In the genomic region with DNA sequence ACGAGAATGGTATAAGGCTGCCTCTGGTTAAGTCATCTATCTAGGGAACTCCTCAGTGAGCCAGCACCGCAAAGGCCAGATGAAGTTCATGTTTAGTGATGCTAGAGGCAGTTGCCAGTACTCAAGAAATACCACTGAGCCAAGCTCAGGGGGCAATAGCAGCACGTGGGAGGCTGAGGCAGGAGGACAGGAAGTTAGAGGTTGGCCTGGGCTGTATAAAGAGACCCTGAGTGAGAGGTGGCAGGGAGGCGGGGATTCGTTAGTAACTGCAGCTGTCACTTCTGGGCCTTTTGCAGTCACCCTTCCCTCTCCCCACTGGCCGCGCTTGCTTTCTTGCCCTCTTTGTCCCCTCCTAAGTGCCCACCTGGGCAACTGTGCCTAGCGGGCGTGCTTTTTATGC, we compare ENCODE assay signal across 8 mouse cellular contexts. TPM values are rescaled to one million over a fixed set of nuclear protein-coding genes. Genes with fewer than 3 reads are reported as not detected.
DNase-seq lines count a peak whose midpoint lies in the region; ATAC-seq lines count a peak whose summit lies in the region.

No protein-coding gene starts in this region.

- ATAC-seq in embryonic facial prominence, embryonic 15.5 days (ENCODE audit: insufficient number of reproducible peaks, low FRiP score, low TSS enrichment, low read depth): no peak
- ATAC-seq in limb, embryonic 15.5 days (ENCODE audit: insufficient number of reproducible peaks, low FRiP score, low TSS enrichment, low read depth): no peak
- ATAC-seq in stomach, embryonic 16.5 days (ENCODE audit: insufficient read depth, low FRiP score): no peak

- peaks cover 7% of the 10 kb centered on the region; the same call in 1 of the 2 replicates for H3K27me3 ChIP-seq in embryonic facial prominence, embryonic 15.5 days
- H3K27me3 ChIP-seq in limb, embryonic 15.5 days: peaks cover 8% of the 10 kb centered on the region
- H3K27me3 ChIP-seq in stomach, embryonic 16.5 days (ENCODE audit: control insufficient read depth, insufficient read depth, low read length): no peaks in the 10 kb centered on the region

- H3K27ac ChIP-seq in embryonic facial prominence, embryonic 15.5 days (replicated peaks): no peak overlapping the region
- H3K27ac ChIP-seq in limb, embryonic 15.5 days: no peak overlapping the region
- no peak overlapping the region for H3K27ac ChIP-seq in stomach, embryonic 16.5 days (ENCODE audit: low read length)

- H3K9ac ChIP-seq in embryonic facial prominence, embryonic 15.5 days: peak overlapping the region; percentile 23; the same call in 1 of the 2 replicates
- H3K9ac ChIP-seq in limb, embryonic 15.5 days: no peak overlapping the region
- peak overlapping the region; percentile 59 for H3K9ac ChIP-seq in stomach, embryonic 16.5 days (ENCODE audit: low read length)

- H3K4me1 ChIP-seq in embryonic facial prominence, embryonic 15.5 days: peaks cover 40% of the 10 kb centered on the region
- peaks cover 37% of the 10 kb centered on the region for H3K4me1 ChIP-seq in limb, embryonic 15.5 days
- peaks cover 43% of the 10 kb centered on the region for H3K4me1 ChIP-seq in stomach, embryonic 16.5 days (ENCODE audit: control insufficient read depth, insufficient read depth, low read length)

- peaks cover 22% of the 10 kb centered on the region for H3K36me3 ChIP-seq in embryonic facial prominence, embryonic 15.5 days
- H3K36me3 ChIP-seq in limb, embryonic 15.5 days: peaks cover 19% of the 10 kb centered on the region
- H3K36me3 ChIP-seq in stomach, embryonic 16.5 days (ENCODE audit: control insufficient read depth, insufficient read depth, low read length): peaks cover 3% of the 10 kb centered on the region; the same call in 1 of the 2 replicates

- DNase-seq in retina, embryonic 14.5 days (ENCODE audit: low spot score): peak; percentile 23
- no peak for DNase-seq in retina, postnatal 1 day
- DNase-seq in spleen, adult 18-20 months: no peak
- no peak for DNase-seq in adrenal gland, postnatal 4 days (ENCODE audit: low spot score in 2 of 2)
- DNase-seq in cerebellum, adult 8-10 months: no peak

- peak overlapping the region; percentile 43 for H3K4me3 ChIP-seq in embryonic facial prominence, embryonic 15.5 days (replicated peaks)
- H3K4me3 ChIP-seq in limb, embryonic 15.5 days: peak overlapping the region; percentile 40
- H3K4me3 ChIP-seq in stomach, embryonic 16.5 days (replicated peaks; ENCODE audit: low read length): peak overlapping the region; percentile 44

- no peaks in the 10 kb centered on the region for H3K9me3 ChIP-seq in embryonic facial prominence, embryonic 15.5 days (replicated peaks)
- H3K9me3 ChIP-seq in limb, embryonic 15.5 days: no peaks in the 10 kb centered on the region
- no peaks in the 10 kb centered on the region for H3K9me3 ChIP-seq in stomach, embryonic 16.5 days (replicated peaks; ENCODE audit: control insufficient read depth, low read length)

- H3K4me2 ChIP-seq in embryonic facial prominence, embryonic 15.5 days (replicated peaks): peak overlapping the region; percentile 91
- peak overlapping the region; percentile 90 for H3K4me2 ChIP-seq in limb, embryonic 15.5 days
- peak overlapping the region; percentile 94 for H3K4me2 ChIP-seq in stomach, embryonic 16.5 days (ENCODE audit: low read depth, low read length)

- WGBS in embryonic facial prominence, embryonic 15.5 days: 19% methylated on average over 8 of the region's 9 CpGs
- 13% methylated on average over 9 of the region's 9 CpGs for WGBS in limb, embryonic 15.5 days
- 19% methylated on average over 9 of the region's 9 CpGs for WGBS in stomach, embryonic 16.5 days

RNA-seq across cellular contexts. Expression of a gene that starts 1.0 kb away (rescaled TPM):
- polyA plus RNA-seq in embryonic facial prominence, embryonic 15.5 days (2015; fragmentation: Nextera tagmentation; extraction: Ambion mirVana): 27.5 and 28.3 TPM in 2 replicates
- 21.9 and 37.9 TPM in 2 replicates for polyA plus RNA-seq in limb, embryonic 15.5 days (2015; fragmentation: Nextera tagmentation; extraction: Ambion mirVana)
- 43.9 and 49.5 TPM in 2 replicates for polyA plus RNA-seq in stomach, embryonic 16.5 days (2015; fragmentation: Nextera tagmentation; extraction: Ambion mirVana)
- 10 to 100 TPM; 28.4 to 31.7 TPM for total RNA-seq in adrenal gland, postnatal 4 days (2021)

RNA-seq across cellular contexts. Expression of a gene that starts 19.4 kb away (rescaled TPM):
- polyA plus RNA-seq in embryonic facial prominence, embryonic 15.5 days (2015; fragmentation: Nextera tagmentation; extraction: Ambion mirVana): 124 and 129 TPM in 2 replicates
- polyA plus RNA-seq in limb, embryonic 15.5 days (2015; fragmentation: Nextera tagmentation; extraction: Ambion mirVana): 112 and 115 TPM in 2 replicates
- polyA plus RNA-seq in stomach, embryonic 16.5 days (2015; fragmentation: Nextera tagmentation; extraction: Ambion mirVana): 102 TPM in 2 replicates
- total RNA-seq in adrenal gland, postnatal 4 days (2021): 10 to 100 TPM; 68.5 to 76.5 TPM

RNA-seq across cellular contexts. Expression of a gene that starts 41.8 kb away (rescaled TPM):
- 4.3 and 6.5 TPM in 2 replicates for polyA plus RNA-seq in embryonic facial prominence, embryonic 15.5 days (2015; fragmentation: Nextera tagmentation; extraction: Ambion mirVana)
- polyA plus RNA-seq in limb, embryonic 15.5 days (2015; fragmentation: Nextera tagmentation; extraction: Ambion mirVana): 3.4 and 3.8 TPM in 2 replicates
- 0.44 and 0.86 TPM in 2 replicates for polyA plus RNA-seq in stomach, embryonic 16.5 days (2015; fragmentation: Nextera tagmentation; extraction: Ambion mirVana)
- total RNA-seq in adrenal gland, postnatal 4 days (2021): not detected
